Mouse (Mus musculus) bone marrow macrophage, adult 2 months (primary cell): ENCODE data around the gene Arhgef3.

Source experiments
- CTCF ChIP-seq: IDR thresholded peaks from 2 replicates; pipeline ENCODE4 v1.5.1; 2012; ENCODE audit warnings: low read depth, mild to moderate bottlenecking, low read length, moderate library complexity
- POLR2A ChIP-seq: IDR thresholded peaks from 2 replicates; pipeline ENCODE4 v1.6.1; 2012; ENCODE audit warnings: mild to moderate bottlenecking, low read depth, low read length, borderline replicate concordance

GRCm38 (mm10) chr14:27347224-27347623, 232.5 kb downstream of the Arhgef3 start:
- TF ChIP-seq CTCF (no peak), POLR2A (no peak)
